Mouse (Mus musculus) bone marrow, adult 2 months (tissue): Measurements from ENCODE around the gene Il22ra1.

Source experiments
- CTCF ChIP-seq: fragments of 200-500 bp; IDR thresholded peaks from 2 replicates; pipeline ENCODE4 v1.5.1; 2011; ENCODE audit warnings: low read length, control low read depth; ENCODE audit not compliant: control insufficient read depth, insufficient read depth
- POLR2A ChIP-seq: fragments of 200-500 bp; IDR thresholded peaks from 2 replicates; pipeline ENCODE4 v1.6.1; 2011; ENCODE audit warnings: low read depth, mild to moderate bottlenecking, control low read depth, low read length, borderline replicate concordance; ENCODE audit not compliant: control insufficient read depth

DNA sequence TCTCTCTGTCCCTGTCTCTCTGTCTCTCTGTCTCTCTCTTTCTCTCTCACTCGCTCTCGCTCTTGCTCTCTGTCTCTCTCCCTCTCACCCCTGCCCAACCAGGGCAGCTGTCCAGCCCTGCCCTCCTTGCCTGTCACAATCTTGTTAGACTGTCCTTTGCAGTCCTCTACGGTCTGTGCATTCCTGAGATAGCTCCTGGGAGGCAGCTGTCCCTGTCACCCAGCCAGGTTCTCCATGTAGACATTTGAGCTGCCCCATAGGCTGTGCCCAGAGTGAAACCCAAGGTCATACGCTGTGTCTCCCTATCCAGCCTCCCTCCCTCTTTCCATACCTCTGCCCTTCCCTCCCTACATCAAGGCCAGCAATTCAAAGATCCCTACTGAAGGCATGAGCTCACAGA lies 44.7 kb downstream of the Il22ra1 start:
- TF ChIP-seq CTCF, result no peak
- TF ChIP-seq POLR2A, result no peak
